Mouse (Mus musculus) bone marrow macrophage, adult 2 months (primary cell): Measurements from ENCODE around the gene Tcp11l2.

Experiments
- CTCF ChIP-seq: IDR thresholded peaks from 2 replicates; pipeline ENCODE4 v1.5.1; 2012; ENCODE audit warnings: low read depth, mild to moderate bottlenecking, low read length, moderate library complexity
- POLR2A ChIP-seq: IDR thresholded peaks from 2 replicates; pipeline ENCODE4 v1.6.1; 2012; ENCODE audit warnings: mild to moderate bottlenecking, low read depth, low read length, borderline replicate concordance

DNA sequence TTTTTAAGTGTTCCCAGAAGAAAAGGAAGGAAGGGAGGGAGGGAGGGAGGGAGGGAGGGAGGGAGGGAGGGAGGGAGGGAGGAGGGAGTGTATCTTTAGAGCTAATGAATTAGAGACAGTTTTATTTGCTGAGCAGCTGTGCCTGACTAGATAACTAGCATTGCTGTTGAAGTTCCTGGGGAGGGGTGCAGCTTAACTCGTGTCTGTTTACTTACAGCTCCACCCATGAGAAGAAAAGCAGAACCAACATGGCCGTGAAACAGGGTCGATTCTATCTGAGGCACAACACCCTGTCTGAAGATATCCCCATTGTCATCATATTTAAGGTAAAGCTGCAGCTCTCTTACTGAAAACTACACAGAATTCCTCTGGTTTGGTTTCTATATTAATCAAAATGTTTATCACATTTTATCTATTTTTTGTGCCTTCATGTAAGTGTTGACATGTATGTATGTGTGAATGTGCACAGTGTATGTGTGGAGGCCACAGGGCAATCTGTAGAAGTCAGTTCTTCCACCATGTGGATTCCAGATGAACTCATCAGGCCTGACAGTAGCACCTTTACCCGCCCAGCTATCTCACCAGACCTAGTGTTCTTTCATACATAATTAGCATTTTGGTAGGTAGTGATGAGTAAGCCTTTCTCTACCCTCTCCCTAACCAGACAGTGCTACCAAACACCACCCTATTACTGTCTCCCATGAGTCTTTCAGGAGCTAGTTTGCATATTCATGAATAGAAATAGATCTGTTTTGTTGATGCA lies 63.3 kb downstream of the Tcp11l2 start:
- TF ChIP-seq POLR2A: no peak
- no peak for TF ChIP-seq CTCF
